Mouse (Mus musculus) lung, postnatal 0 days (tissue): ENCODE data around the gene F5.

Experiments used
- CTCF ChIP-seq: IDR thresholded peaks from 2 replicates; pipeline ENCODE4 v1.5.1; 2016; ENCODE audit warnings: antibody characterized with exemption, mild to moderate bottlenecking
- EP300 ChIP-seq: IDR thresholded peaks from 2 replicates; pipeline ENCODE4 v1.6.1; 2016; ENCODE audit warnings: antibody characterized with exemption, mild to moderate bottlenecking, control low read depth

- TF ChIP-seq CTCF (no peak), EP300 (no peak)
Measured at GRCm38 (mm10) chr1:164247971-164248370, 96.3 kb downstream of the F5 start.
